Mouse (Mus musculus): Measurements from ENCODE around the gene Mterf4.

The Mterf4 gene

DNA sequence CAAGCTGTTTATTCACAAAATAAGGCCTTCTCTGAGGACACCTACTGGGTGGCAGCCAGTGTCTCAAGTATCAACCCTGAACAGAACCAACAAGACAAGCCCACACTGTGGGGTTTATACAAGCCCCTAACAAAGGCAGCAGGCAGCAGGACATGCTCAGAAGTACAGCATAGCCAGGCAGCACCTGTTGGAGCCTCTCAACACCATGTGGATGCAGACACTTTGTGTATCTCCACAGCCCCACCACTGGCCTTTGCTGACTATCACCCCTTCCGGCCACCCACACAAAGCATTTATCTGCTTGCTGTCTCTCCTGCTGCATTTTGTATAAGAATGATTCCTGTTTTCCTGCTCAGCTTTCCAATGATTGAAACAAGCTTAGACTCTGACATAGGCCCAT lies 48.2 kb downstream of the Mterf4 start:
- no peak for DNase-seq

DNA sequence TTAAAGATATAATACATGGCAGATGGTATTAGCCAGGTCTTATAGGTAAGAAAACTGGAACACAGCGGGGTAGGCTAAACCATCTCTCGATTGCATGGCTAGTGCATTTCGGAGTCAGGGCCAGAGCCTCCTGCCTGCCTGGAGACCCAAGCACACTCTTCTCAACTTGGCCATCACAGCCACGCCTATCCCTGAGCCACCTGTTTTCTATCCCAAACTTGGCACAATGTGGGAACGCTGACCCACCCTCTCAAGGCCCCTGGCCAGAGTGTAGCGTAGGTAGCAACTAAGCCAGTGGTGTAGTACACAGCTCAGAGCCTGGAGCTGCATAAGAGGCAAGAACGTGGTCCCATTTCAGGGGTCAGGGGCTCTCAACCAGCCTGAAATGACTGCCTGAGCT lies 50.0 kb downstream of the Mterf4 start:
- DNase-seq = no peak

DNA sequence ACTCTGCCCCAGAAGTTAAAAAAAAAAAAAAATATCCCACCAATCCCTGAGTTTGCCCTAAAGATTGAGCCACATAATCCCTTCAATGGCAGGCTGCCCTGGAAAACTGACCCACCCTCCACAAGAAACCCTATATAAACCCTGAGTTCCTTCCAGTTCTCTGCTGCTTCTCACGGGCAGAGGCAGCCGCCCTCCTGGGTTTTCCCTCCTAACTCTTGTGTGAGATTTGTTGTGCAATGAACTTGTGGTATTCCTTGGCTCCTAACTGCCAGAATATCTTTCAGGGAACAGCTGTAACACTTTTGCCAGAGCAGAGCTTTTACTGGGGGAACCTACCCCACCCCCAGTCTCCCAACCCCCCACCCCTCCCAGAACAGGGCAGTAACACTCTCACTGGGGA lies 53.1 kb downstream of the Mterf4 start:
- no peak for DNase-seq
